Mouse (Mus musculus): ENCODE measurements at regions not wholly inside any gene's neighbourhood (a gene's known extent, or its start where the extent isn't known, plus 50 kb on each side); places are given as distances from the start of the nearest gene placed in this dataset.

DNA sequence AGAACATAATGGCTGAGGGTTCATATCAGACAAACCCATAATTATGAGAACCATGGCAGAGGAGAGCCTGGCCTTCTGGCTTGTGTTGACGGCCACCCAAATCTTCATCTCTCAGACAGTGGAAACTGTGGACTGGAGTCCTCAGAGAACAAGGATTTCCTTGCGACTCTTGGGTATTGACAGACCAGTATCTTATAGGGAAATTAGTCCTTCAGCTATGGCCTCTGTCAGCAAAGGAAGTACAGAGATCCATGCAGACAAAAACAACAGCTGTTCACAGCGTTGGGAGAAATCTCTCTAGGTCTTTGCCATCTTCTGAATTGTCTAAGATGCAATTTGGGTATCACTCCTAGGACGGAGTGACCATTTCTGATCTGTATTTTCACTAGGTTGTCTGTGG is 53.0 kb upstream of the Prickle1 start:
- TF ChIP-seq CTCF (IDR thresholded peaks at IDR 0.05; ENCODE audit: insufficient read depth, low read length) (no peak), POLR2A (IDR thresholded peaks at IDR 0.05; ENCODE audit: borderline replicate concordance, extremely low read depth, low read depth, low read length) (no peak)

All from lung, adult 2 months (tissue).